Mouse (Mus musculus) thymus, postnatal 14 days (tissue): ENCODE measurements at regions not wholly inside any gene's neighbourhood (a gene's known extent, or its start where the extent isn't known, plus 50 kb on each side); places are given as distances from the start of the nearest gene placed in this dataset.

Experiments used
- DNase-seq: peaks from one replicate; pipeline ENCODE4 v3.0.0; 2021

DNA sequence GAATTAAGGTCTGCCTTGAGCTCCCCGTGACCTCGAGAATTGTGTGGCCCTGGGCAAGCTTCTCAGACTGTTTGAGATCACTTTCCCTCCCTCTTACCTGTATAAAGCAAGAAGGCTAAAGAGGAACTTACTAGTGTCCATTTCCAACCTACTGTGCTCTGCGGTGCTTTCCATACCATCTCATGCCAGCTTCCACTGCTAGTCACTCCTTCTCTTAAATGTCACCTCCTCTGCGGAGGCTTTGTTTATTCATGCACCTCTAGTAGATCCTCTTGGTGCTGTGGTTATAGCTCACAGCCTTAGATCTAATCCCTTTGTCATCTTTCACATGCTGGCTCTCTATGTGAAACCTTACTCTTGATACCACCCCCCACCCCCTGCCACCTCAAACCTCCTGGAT lies 2310.3 kb upstream of the Lrrc6 start:
- no peak for DNase-seq

DNA sequence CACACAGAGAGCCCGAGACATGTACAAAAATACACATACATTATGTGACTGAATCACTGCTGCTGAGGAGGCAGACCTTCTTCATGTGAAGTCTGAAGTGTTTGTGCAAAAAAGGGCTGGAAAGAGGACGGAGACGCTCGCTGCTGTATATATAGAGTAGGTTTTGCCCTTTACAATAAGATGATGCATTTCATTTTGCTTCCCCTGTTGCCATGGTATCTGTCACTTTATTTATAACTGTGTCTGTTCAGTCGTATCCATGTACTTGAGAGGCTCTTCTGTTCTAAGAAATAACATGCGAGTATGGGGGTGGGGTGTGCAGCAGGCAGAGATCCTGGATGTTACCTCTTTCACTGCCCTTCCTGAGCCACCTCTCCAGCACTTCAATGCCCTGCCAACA lies 2309.9 kb upstream of the Lrrc6 start:
- DNase-seq, result no peak

DNA sequence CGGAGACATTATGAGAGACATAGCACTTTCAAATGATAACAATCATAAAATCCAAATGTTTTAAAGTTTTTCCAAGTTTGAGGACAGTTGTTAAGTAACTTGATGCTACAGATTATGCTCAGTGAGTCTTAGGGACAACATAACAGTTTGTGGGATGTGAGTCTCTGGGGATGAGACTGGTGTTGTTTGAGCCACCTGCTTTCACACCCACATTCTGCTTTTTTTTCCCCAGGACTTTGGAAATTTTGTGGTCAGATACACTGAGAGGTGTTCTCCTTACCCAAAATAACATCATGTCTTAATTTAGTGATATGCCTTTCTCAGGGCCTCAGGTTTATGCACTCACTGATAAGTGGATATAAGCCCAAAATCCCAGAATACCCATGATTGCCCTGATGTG lies 2307.5 kb upstream of the Lrrc6 start:
- no peak for DNase-seq

DNA sequence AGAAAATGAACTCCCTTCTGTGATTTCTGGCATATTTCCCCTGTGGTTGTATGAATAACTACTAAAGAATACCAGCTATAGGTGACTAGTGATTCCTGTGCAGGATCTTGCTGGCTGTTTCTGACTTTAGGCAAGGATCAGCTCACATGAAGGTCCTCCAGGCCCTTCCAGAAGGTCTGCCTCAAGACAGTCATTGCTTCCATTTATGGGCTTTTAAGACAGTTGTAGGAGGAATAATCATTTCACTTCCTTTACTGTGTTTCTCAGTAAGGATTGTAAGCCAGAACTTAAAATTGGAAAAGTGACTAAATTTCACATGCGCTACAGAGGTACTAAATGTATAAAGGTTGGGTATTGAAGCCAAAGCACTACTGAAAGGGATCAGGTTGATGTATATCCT lies 2303.5 kb upstream of the Lrrc6 start:
- no peak for DNase-seq

DNA sequence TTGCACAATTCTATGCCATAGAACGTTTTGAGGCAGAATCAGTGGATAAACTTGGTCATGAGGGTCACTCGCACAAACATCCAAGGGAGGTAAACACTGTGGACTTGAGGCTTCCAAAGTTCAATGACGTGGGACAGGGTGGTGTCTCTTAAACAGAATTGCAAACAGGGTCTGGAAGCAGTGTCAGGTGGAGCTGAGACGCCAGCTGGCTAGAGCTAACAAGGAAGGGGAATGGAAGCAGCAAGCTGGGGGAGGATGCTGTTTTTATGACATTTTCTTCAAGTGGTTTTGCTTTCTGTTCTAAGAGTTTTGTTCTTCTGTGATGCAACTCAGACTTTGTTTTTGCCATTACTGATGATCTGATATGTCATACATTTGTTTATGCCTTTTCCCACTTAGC lies 2301.1 kb upstream of the Lrrc6 start:
- no peak for DNase-seq

DNA sequence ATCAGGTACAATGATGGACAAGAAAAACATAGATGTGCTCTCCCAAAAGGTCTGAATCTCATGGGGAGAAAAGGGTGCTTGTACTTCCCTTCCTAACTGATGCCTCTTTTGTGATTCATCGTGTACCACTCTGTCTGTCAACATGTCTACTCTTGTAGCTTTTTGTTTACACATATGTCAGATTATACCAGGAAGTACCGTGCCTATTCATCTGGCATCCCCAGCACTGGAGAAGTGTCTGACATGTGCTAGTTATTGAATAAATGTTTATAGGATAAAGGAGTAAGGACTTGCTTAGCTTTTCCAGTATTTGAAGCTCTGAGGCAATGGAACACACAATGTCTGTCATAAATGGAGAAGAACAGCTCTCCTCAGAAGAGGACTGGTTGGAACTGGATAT lies 2296.7 kb upstream of the Lrrc6 start:
- no peak for DNase-seq

DNA sequence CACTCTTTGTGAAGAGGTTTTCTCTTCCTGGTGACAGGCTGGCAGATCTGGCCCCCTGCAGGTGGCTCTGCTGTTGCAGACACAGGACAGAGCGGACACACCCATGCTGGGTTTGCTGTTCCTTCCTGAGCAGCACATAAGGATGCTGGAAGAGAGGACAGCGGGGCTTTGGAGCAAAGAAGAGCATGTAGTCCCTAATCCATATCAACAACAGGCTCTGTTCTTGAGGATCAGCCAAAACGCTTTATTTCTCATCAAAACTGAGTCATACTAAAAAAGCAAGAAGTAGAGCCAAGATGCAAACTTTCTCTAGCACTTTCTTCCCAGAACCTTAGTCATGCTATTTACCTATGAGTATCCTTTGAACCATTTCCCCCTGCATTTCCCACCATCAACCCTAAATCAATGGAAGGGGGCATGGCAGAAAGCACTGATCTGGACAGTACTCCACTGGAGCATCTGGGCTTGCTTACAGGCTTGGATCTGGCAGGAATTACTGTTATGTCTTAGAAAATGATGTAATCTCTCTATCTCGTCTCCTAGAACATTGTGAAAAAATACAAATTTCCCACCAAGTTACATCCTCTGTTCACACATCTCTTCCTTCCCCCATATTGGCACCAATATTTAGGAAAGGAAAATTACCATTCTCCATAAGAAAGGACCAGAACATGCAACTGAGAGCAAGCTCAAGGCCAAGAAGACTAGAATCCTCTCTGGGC lies 2294.7 kb upstream of the Lrrc6 start:
- no peak for DNase-seq

DNA sequence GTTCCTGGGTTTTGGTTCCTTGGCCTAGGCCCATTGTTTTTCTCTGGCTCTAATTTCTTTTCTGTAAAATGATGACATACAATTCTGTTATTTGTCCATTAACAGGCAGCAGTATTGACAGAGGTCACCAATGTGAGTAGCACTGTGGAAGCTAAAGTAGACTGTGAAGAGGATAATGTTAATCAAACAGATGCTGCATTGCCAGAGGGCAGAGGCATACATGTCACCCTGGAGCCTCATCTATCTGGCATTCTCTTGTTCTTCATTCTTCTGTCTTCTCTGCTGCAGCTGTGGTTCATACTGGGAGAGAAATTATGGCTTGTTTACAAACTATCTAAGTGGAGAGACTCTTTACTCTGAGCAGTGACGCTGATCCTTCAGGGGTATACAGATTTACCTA lies 2259.2 kb upstream of the Lrrc6 start:
- DNase-seq, result no peak

DNA sequence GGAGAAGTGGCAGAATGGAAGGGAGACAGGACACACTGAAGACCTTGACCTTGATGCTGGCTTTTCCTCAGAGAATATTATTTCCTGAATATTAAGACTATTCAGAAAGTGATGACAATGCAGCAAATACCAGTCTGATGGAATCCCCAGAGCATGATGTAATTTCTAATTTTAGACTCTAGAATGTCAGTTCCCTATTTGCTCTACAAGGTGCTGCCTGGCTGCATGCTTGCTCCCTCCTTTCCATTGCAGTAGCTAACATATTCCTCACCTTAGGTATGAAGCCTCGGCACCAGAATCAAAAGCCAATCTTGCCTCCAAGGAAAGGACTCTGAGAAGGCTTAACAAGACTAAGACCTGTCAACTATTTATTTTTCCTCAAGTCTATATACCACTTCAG lies 2254.5 kb upstream of the Lrrc6 start:
- DNase-seq, result no peak

DNA sequence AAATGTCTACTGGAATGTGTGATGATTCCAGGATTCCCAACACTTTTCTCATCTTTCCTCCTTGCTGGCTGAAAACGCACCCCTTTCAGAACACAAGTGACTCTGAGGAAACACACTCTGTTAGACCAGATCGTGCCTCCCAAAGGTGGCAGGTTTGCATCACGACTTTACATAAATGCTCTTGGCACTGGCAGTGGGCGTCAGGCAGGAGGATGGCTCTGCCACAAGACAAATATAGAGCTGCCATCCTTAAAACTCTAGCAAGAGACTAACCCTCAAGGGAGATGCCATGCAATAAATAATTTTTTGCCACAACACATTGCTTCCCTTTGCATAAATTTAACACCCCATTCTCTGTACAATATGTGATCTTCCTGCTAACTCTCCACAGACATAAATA lies 2254.1 kb upstream of the Lrrc6 start:
- no peak for DNase-seq

DNA sequence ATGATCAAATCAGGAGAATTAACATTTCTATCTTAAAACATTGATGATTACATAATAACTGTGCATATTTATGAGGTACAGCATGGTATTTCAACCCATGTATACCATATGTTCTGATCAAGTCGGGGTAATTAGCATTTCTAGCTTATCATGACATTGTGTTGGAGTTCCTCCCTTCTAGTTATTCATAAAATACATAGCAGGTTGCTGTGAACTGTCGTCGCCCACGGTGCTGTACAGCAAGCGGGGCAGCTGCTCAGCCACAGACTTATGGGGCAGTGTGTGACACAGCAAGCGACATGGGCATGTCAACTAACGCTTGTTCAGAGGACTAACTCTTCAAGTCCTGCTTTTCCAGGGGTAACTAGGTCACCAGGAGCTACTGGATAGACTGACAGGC lies 2238.6 kb upstream of the Lrrc6 start:
- DNase-seq, result no peak

DNA sequence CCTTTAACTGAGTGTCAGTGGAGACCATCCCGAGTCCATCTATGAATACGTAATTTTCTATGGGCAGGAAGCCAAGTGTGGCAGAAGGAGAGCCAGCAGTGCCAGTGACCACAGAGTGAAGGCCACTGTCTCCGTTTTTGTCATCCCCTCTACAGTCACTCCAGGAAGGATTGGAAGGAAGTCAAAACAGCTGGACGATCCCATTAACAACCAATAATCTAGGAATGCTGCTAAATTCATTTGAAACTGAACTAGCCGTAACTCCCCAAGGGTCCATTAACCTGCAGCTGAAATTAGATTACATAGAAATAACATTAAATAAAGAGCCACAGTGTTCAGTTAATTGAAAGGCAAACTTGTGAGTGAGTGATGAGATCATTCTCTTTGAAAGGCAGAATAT lies 2220.5 kb upstream of the Lrrc6 start:
- no peak for DNase-seq

DNA sequence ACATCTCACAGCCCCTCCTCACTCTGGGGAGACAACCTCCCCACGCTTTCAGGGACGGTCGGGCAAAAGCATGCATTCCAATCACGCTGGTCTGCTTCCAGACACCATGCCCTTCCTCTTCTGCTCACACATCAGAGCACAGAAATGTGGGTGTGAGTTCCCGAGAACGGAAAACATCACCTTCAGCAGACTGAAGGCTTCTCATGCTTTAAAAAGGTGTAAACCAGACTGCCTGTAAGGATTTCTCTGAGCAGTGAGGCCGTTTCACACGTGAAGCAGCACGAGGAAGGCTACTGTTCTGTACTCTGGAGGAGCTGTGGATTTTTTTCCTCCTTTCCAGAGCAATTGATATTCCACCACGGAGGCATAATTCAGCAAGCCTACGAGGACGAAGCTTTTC lies 2218.8 kb upstream of the Lrrc6 start:
- DNase-seq, result no peak

DNA sequence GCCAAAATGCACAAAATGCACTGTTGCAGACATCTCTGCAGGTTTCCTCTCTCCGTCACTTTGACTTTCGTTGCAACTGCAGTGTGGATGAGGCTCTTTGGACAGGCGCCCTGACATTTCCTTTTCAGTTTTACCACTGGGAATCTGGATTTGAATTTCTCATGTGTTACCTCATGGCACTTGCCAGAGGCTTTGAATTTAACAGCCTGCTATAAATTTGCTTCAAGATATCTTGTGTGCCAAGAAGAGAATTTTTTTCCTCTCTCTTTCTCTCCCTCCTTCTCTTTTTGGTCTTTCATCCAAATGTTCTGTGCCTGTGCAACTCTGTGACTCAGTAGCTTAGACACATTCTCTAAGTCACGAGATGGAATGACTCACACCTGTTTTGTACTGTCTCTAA lies 2213.6 kb upstream of the Lrrc6 start:
- DNase-seq, result no peak

DNA sequence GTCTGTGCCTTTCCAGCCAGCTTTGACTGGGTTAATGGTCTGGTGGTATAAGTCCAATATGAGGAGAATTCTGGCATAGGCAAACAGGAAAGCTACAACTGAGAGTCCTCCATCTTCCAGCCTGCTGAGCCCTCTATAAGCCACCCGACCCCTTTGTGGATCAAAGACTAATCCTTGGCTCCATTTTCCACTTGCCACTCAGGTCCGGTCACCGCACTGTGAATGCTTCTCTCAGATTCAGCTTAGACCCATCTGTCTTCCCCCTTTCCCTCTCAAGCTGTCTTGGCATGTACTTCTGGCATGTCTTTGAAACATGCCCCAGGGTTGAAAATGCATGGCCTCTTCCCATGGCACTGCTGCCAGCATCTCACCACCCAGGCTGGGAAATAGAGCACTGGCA lies 2206.6 kb upstream of the Lrrc6 start:
- DNase-seq, result no peak

DNA sequence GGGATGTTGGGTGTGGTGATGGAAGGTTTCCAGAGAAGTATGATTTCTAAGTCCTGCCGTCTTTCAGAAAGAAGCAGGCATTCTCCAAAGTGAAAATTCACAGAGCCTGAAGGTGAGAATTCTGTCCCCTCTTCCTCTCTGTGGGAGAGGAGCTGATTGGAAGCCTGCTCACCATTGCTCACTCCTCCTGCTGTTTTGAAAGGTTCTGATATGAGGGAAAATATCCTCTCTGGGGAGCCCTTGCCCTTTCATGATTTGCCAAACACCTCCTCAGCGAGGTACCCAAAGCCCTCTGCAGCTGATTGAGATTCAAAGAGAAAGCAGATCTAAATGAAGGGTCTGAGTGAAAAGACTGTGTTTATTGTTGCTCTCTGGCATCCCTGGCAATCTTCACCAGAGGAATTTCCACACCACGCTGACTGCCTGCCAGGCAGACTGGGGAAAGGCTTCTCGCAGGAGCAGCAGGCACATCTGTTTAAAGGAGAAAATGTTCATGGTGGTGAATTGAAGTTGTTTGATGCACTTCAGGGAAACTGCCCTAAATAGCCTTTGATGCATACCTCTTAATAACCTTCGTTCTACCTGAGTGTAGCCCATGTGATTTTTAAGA lies 2194.4 kb upstream of the Lrrc6 start:
- DNase-seq, result no peak

DNA sequence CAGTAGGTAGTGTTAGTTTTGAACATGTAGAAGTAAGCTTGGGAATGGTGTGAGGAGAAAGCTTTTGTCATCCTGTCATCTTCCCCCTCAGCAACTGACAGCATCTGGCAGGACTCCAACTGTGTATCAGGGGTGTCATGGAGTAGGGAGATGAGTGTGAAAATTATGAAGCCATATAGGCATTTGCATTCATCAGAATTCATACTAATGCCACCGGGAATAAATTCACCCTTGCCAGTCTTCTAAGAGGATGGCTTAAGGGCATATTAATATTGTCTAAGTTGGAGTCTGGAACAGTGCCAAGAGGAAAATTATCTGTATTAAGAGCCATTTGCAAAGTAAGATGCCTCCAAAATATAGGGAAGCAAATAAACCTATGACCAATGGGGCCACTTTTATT lies 2166.8 kb upstream of the Lrrc6 start:
- no peak for DNase-seq

DNA sequence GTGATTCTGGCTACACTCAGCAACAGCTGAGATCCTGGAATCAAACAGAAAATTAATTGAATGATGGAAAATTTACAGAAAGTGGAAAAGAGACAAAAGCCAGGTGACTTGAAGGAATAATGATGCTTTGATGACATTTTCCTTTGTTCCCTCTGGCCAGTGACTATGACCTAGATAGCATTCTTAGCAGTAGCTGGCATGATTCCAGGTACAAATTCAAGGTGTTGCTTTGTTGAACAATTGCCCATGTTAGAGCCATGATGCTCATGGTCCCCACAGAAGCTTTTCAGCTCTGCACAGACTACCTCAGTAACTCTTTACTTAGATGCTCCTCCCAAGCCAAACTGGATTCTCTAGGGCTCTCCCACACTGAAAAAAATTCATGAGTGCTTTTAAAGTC lies 2164.6 kb upstream of the Lrrc6 start:
- no peak for DNase-seq

DNA sequence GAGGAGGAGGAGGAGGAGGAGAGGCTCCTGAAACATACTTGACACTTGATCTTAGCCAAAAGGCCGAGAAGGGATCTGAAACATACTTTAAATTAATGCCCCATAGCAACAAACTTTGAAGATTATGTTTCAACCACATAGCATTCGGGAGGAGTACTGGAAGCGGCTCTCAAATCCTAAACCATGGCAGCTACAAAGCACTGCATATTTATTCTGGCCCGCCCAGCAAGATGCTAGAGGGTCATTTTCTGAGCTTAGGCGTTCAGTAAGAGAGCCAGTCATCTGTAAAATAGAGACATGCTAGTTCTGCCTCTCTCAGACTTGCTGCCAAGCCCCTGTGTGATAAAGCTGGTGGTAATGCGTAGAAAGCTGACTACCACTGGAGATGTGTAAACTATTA lies 2156.0 kb upstream of the Lrrc6 start:
- DNase-seq, result no peak

DNA sequence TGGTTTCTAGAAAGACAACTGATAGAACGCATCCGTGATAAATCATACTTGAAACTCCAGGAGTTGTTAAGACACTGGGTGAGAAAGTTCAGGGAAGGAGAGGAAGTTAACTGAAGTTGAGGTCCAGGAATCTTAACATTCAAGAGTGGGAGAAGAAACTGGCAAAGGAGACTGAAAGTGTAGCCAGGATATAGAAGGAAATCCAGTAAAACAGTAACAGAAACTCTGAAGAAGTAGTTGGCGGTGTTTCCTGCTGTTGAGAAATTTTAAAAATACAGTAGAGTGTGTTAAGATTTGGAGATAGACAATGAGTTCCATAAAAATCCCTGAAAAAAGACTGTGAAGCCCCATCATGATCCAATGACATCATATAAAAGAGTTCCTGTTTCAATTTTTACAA lies 2154.3 kb upstream of the Lrrc6 start:
- DNase-seq, result no peak

DNA sequence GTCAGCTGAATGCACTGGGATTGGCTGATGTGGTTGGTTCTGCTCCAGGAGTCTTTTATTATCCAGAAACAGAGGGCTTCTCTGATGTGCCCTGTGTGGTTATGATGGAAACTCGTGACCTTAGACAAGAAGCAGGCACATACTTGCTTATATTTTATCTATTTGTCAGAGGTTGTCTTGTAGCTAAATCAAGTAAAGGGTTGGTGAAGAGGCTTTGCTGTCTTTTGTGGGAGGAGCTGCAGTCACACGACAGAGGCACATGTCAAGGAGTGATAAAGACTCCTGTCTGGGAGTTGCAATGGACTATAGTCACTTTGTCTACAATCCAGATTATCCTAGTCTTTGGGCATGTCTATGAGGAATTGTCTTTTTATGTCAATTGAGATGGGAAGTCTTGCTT lies 2149.9 kb upstream of the Lrrc6 start:
- DNase-seq, result no peak

DNA sequence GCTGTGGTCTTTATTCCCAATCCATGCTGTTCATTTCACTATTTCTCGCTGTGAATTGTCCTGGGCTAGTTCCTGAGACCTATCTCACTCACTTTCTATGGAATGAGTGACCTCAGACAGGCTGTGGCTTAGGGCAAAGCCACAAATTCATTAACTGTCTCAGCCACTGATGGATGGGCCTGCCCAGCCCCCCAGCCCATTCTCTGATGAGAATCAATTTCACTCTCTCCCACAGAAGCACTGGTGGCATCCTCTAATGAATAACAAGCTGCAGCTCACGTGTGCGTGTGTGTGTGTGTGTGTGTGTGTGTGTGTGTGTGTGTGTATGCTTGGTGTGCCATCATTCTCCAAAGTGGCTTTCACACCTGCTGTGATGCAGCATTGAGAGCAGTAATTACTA lies 2149.3 kb upstream of the Lrrc6 start:
- no peak for DNase-seq

DNA sequence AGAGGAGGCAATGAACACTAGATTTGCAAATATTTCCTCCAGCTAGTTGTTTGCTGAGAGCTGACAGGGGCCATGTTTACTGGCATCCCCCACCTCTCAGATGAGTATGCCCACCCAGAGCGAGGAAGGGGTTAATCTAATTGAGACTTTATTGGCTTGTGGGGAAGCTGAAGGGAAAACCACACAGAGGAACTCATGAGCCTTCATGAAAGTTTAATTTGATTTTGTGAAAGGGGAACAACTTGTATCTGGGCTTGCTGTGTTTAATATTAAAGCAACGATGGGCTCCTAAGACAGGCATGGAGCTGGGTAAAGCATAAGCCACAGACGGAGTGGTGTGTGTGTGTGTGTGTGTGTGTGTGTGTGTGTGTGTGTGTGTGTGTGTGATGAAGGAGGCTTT lies 2146.2 kb upstream of the Lrrc6 start:
- no peak for DNase-seq

DNA sequence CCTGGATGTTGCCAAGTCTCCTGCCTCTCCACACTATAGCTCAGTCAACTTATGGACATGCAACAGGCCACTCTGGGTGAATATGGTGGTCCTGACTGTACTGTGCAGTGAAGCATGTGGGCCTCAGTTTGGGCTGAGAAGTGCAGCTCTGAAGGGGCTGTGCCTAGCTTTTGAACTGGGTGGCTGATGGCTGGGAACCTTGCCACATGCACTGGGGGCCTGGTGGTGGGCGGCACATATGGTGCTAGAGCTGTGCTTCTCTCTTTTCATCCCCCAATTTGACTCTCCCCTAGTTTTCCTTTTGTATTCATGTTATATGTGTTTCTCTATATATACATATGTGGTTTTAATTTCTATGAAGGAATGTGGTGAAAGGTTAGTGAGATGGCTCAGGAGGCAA lies 2144.2 kb upstream of the Lrrc6 start:
- DNase-seq, result no peak

DNA sequence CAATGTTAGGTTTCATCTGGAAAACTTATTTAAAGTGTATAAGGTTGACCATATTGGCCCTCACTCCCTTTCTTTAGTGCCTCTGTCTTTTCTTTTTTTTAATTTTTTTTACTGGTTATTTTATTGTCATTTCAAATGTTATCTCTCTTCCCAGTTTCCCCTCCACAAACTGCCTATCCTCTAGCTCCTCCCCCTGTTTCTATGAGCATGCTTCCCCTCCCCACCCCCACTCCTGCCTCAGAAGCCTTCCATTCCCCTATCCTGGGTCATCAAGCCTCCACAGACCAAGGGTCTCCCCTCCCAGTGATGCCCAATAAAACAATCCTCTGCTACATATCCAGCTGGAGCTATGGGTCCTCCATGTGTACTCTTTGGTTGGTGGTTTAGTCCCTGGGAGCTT lies 2134.9 kb upstream of the Lrrc6 start:
- DNase-seq, result no peak
